8 mouse cellular contexts compared by ENCODE assay signal in genomic region chr14:49065529-49066273, GRCm38 (mm10). TPM values are rescaled to one million over a fixed set of nuclear protein-coding genes. Genes with fewer than 3 reads are reported as not detected.
DNase-seq lines count a peak whose midpoint lies in the region; ATAC-seq and TF ChIP-seq lines count a peak whose summit lies in the region.

Gene Ap5m1 (plus strand): TSS chr14:49066097.

- under 1% methylated on average over 47 of the region's 62 CpGs for WGBS in liver, adult 2 months
- under 1% methylated on average over 30 of the region's 62 CpGs for WGBS in heart, postnatal 0 days
- under 1% methylated on average over 52 of the region's 62 CpGs for WGBS in midbrain, embryonic 11.5 days

- peak; percentile 24 for DNase-seq in liver, adult 2 months (ENCODE audit: extremely low read depth, low read depth, low spot score)
- DNase-seq in liver: no peak
- peak; percentile 48 for DNase-seq in Muller cell, postnatal 12 days (ENCODE audit: inconsistent ontology term)
- DNase-seq in heart, postnatal 0 days (ENCODE audit: low spot score): peak; percentile 35
- no peak for DNase-seq in left cerebral cortex, adult 8-10 months (ENCODE audit: low spot score in 2 of 2)
- peak; percentile 92 for DNase-seq in midbrain, embryonic 11.5 days (ENCODE audit: low spot score, missing footprints)
- peak; percentile 69 for DNase-seq in testis, postnatal 14 days (ENCODE audit: low spot score)

- H3K79me2 ChIP-seq in liver, adult 2 months (ENCODE audit: control insufficient read depth, insufficient read depth, low read length): peaks cover 9% of the 10 kb centered on the region; the same call in 1 of the 2 replicates

- H3K4me3 ChIP-seq in liver, adult 2 months (ENCODE audit: insufficient read depth, low read depth, low read length): peak within 1 kb of the TSS; percentile 99
- peak within 1 kb of the TSS; percentile 99 for H3K4me3 ChIP-seq in embryonic fibroblast, embryonic 13.5 days (ENCODE audit: insufficient read depth, low read length)
- H3K4me3 ChIP-seq in heart, postnatal 0 days (ENCODE audit: low read depth, low read length): peak within 1 kb of the TSS; percentile 99
- H3K4me3 ChIP-seq in midbrain, embryonic 11.5 days (ENCODE audit: low read depth, low read length): peak within 1 kb of the TSS; percentile 95

- peak within 1 kb of the TSS; percentile 87 for H3K4me2 ChIP-seq in heart, postnatal 0 days (ENCODE audit: low read depth, low read length)
- peak within 1 kb of the TSS; percentile 69 for H3K4me2 ChIP-seq in midbrain, embryonic 11.5 days

- peak; percentile 70; the same call in 1 of the 2 replicates for ATAC-seq in heart, postnatal 0 days (ENCODE audit: insufficient read depth, low read depth)
- ATAC-seq in midbrain, embryonic 11.5 days (ENCODE audit: low FRiP score): peak; percentile 81

- H3K27ac ChIP-seq in liver, adult 2 months (replicated peaks; ENCODE audit: insufficient read depth, low read depth, low read length): peak within 1 kb of the TSS; percentile 97
- H3K27ac ChIP-seq in embryonic fibroblast, embryonic 13.5 days (ENCODE audit: insufficient read depth, low read length): peak within 1 kb of the TSS; percentile 89
- H3K27ac ChIP-seq in heart, postnatal 0 days (ENCODE audit: low read depth): peak within 1 kb of the TSS; percentile 100
- H3K27ac ChIP-seq in midbrain, embryonic 11.5 days (ENCODE audit: low read depth, low read length): peak within 1 kb of the TSS; percentile 98

- no peak for TF ChIP-seq POLR2A in liver, adult 2 months (IDR thresholded peaks at IDR 0.05; ENCODE audit: extremely low read depth, insufficient read depth, low read length)
- no peak for TF ChIP-seq POLR2A in embryonic fibroblast, embryonic 13.5 days (IDR thresholded peaks at IDR 0.05; ENCODE audit: low read depth, low read length)

- peaks cover 2% of the 10 kb centered on the region; the same call in 1 of the 2 replicates for H3K4me1 ChIP-seq in liver, adult 2 months (ENCODE audit: control insufficient read depth, insufficient read depth, low read length)
- H3K4me1 ChIP-seq in embryonic fibroblast, embryonic 13.5 days (ENCODE audit: control insufficient read depth, insufficient read depth, low read length): no peaks in the 10 kb centered on the region; the same call in 1 of the 2 replicates
- peaks cover 18% of the 10 kb centered on the region for H3K4me1 ChIP-seq in heart, postnatal 0 days (ENCODE audit: control insufficient read depth, insufficient read depth)
- peaks cover 16% of the 10 kb centered on the region; the same call in 1 of the 2 replicates for H3K4me1 ChIP-seq in midbrain, embryonic 11.5 days (ENCODE audit: control insufficient read depth, insufficient read depth, low read length)

- no peaks in the 10 kb centered on the region for H3K27me3 ChIP-seq in liver, adult 2 months (ENCODE audit: control insufficient read depth, insufficient read depth, low read length)
- no peaks in the 10 kb centered on the region for H3K27me3 ChIP-seq in heart, postnatal 0 days (ENCODE audit: control insufficient read depth, insufficient read depth, low read length)
- no peaks in the 10 kb centered on the region for H3K27me3 ChIP-seq in midbrain, embryonic 11.5 days (ENCODE audit: control insufficient read depth, insufficient read depth, low read length)

- TF ChIP-seq EP300 in heart, postnatal 0 days (IDR thresholded peaks at IDR 0.05; ENCODE audit: low read depth): no peak

- peak within 1 kb of the TSS; percentile 100 for H3K9ac ChIP-seq in liver, adult 2 months (ENCODE audit: low read depth, low read length)
- peak within 1 kb of the TSS; percentile 97 for H3K9ac ChIP-seq in heart, postnatal 0 days (replicated peaks; ENCODE audit: low read depth, low read length)
- H3K9ac ChIP-seq in midbrain, embryonic 11.5 days (ENCODE audit: low read length): peak within 1 kb of the TSS; percentile 98

- TF ChIP-seq CTCF in liver, adult 2 months (IDR thresholded peaks at IDR 0.05; ENCODE audit: low read depth, low read length): no peak
- TF ChIP-seq CTCF in embryonic fibroblast, embryonic 13.5 days (IDR thresholded peaks at IDR 0.05; ENCODE audit: borderline replicate concordance, insufficient read depth, low read length): no peak
- TF ChIP-seq CTCF in heart, postnatal 0 days (IDR thresholded peaks at IDR 0.05; ENCODE audit: low read depth): no peak

- no peaks in the 10 kb centered on the region for H3K9me3 ChIP-seq in heart, postnatal 0 days (replicated peaks; ENCODE audit: control insufficient read depth, low read length)
- H3K9me3 ChIP-seq in midbrain, embryonic 11.5 days (ENCODE audit: control insufficient read depth, low read length): no peaks in the 10 kb centered on the region

- no peaks in the 10 kb centered on the region for H3K36me3 ChIP-seq in liver, adult 2 months (ENCODE audit: control insufficient read depth, insufficient read depth, low read length)
- H3K36me3 ChIP-seq in heart, postnatal 0 days (replicated peaks; ENCODE audit: control insufficient read depth, insufficient read depth, low read length): no peaks in the 10 kb centered on the region
- H3K36me3 ChIP-seq in midbrain, embryonic 11.5 days (ENCODE audit: control insufficient read depth, insufficient read depth, low read length): no peaks in the 10 kb centered on the region

RNA-seq across cellular contexts. Expression of gene Ap5m1, which starts in this region (rescaled TPM):
- 15.7 and 16.2 TPM in 2 replicates for total RNA-seq in liver, adult 2 months (2014; rRNA removed)
- polyA plus RNA-seq in liver, adult 2 months (2012; rRNA removed): 6.7 and 7.0 TPM in 2 replicates
- 17.2 and 18.6 TPM in 2 replicates for polyA plus RNA-seq in embryonic fibroblast, embryonic 13.5 days (2011; ENCODE audit: insufficient read length, low read depth, missing spikeins)
- 14.6 and 38.9 TPM in 2 replicates for total RNA-seq in heart, postnatal 0 days (2014; rRNA removed; ENCODE audit: low replicate concordance)
- polyA plus RNA-seq in heart, postnatal 0 days (2015; fragmentation: Nextera tagmentation; extraction: Ambion mirVana): 13.4 and 15.4 TPM in 2 replicates
- total RNA-seq in left cerebral cortex, adult 8-10 months (2022): 10 to 100 TPM; 19.5 to 22.6 (median 20.4) TPM
- 40.0 and 41.1 TPM in 2 replicates for polyA plus RNA-seq in midbrain, embryonic 11.5 days (2014; fragmentation: Nextera tagmentation; extraction: Ambion mirVana)

Comparison
In these comparisons a context has a peak if more than half of its experiments do, and no peak if none do; other contexts are left out.
1. DNase-seq: peak in liver, adult 2 months (single experiment), Muller cell, postnatal 12 days (single experiment), heart, postnatal 0 days (single experiment), midbrain, embryonic 11.5 days (single experiment) and testis, postnatal 14 days (single experiment); none in liver (single experiment) and left cerebral cortex, adult 8-10 months (0 of 2).
2. Peak in every context shown above with its lines, with median percentiles within 50 percentile points of each other: H3K27ac ChIP-seq, H3K4me3 ChIP-seq and H3K9ac ChIP-seq.